Mouse (Mus musculus) embryo, embryonic 11 days (tissue): ENCODE measurements around the gene Glt28d2.
"Not testable (repeated sequence)": the region's sequence is repeated elsewhere in the genome, so short reads cannot be mapped to it uniquely, and the experiment has no call there.

Experiments used
- DNase-seq: peaks from one replicate; pipeline ENCODE4 v3.0.0-alpha.2; 2015

The Glt28d2 gene

DNA sequence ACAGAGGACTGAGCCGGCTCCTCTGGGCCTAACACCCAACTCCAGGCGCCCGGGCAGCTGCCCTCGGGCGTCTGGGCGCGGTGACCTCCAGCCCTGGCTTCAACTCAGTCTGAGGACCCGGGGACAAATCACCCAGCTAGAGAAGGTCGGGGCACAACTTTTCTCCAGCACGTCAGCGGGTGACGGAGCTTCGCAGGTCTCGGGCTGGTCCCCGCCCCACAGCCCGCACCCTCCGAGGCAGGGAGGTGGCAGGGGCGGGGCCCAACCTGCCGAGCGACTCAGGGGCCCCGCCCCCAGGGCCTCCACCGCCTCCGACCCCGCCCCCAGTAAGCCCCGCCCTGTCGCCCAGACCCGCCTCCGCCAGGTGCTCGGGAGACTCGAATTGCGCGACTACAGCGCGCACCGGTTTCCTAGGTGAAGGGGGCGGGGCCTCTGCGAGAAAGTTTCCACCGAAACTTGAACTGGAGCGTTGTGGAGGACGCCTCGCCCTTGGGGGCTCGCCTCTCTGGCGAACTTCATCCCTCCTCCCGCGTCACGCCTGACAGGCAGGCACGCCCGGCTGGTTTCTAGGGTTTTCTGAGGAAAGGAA, at the start of gene Glt28d2, which contains the start of gene Gm37240:
Gene Glt28d2, minus strand, starts transcription at position 278 of the 589 bp plus-strand sequence.
Gene Gm37240, minus strand, starts transcription at position 280 of the 589 bp plus-strand sequence.
- DNase-seq, result peak; percentile 92

DNA sequence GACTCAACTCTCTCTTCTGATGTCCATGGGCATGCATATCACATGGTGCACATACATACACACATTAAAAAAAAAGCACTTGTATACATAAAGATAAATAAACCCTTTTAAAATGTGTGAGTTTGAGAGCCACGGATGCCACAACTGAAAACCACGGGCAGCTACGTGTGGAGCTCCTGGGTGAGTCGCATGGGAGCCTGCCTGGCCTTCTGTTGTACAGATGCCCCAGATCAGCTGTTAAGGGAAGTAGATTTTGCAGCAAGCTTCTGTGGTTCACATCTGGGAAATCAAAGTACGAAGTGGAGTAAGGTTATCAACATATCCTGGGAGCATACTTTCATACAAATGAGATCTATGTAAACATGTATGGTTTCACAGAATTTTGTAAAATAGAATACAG, 46.3 kb upstream of the Glt28d2 start:
- no peak for DNase-seq

DNA sequence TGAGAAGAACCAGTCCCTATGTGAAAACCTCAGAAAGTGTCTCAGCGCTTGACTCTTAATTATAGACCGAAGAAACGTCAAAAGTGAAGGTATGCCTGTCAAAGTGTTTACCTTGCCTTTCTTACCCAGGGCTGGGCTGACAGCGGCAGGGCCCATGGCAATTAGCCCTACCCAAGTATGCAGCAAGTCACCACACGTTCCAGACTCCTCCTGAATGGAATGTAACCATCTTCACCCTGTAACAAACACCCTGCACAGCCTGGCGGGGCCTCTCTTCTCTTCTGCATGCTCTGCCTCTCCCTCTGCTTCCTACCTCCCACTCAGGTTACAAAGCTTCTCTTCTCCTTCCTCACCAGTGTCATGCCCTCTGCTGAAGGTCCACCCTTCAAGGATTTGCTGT, 44.5 kb upstream of the Glt28d2 start:
- no peak for DNase-seq

DNA sequence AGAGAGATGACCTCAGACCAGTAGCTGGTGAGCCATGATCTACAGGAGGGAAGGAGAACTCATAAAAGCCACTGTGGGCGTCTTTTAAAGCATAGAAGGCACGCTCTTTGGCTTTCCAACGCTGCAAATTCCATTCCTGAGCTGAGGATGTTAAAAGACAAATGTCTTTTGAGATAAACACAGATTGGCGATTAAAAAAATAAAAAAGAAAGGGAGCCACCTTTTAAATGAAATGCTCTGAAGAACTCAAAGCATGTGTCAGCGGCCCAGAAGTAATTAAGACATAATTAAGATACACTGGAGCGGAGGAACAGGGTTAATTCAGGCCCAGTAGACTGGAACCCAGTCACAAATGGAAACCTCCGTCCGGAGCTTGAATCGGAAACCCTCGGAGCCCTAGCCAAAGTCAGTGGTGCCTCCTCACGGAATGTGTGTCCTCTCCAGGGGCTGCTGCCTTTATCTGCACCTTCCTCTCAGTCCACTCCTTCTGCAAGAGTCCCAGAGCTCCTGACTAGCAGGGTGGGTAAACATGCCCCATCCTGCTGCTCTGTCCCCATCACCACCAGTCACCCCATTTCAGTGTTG, 43.4 kb upstream of the Glt28d2 start:
- no peak for DNase-seq

DNA sequence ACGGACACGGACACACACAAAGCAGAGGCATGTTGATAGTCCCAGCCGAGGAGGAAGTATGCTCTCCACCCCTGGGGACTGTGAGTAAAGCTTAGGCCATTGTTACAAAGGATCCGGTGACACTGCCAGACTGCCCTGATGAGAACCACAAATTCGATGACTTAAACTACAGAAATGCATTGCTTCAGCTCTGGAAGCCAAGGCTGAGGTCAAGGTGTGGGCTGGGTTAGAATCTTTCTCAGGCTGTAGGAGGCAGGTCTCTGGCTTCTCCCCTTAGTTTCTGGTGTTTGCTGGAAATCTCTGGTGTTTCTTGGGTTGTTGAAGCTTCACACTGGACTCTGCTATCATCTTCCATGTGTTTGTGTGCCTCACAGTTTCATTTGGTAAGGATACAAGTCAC, 42.4 kb upstream of the Glt28d2 start:
- DNase-seq, result no peak

DNA sequence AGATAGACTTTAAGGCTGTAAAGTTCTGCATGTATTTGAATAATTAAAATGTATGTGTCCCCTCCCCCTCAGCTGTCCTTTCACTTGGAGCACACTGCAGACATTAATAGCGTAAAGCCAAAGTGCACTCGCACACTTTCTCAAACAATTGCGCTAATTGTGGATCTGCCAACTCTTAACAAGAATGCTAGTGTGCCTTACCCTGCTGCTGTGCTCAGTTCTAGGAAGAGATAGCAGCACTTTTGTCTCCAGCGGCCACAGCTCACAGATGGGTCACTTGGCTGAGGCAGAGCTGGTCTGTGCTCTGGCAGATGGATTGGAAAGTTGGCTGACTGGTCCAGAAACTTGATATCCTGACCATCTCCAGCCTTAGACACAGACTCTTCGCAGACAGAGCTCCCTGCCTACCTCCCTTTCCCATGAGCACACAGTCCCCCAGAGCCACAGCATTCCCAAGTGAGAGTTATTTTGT, 40.9 kb upstream of the Glt28d2 start:
- no peak for DNase-seq

DNA sequence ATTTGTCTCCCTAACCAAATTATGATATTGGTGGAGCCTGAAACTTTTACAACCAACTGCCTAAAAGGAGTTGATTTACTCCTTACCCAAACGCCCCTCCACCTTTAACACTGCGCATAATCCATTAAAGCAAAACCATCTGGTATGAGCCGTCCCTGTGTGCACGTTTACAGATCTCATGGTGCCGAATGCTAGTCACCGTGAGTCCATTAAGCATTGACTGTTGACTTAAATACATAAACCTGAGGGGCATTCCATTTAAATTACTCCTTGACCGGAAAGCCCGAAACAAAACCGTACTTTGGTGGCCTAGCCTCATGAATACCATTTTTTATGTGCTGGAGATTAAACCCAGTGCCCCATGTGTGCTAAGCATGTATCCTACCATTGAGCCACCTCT, 40.0 kb upstream of the Glt28d2 start:
- DNase-seq, result peak; percentile 32

DNA sequence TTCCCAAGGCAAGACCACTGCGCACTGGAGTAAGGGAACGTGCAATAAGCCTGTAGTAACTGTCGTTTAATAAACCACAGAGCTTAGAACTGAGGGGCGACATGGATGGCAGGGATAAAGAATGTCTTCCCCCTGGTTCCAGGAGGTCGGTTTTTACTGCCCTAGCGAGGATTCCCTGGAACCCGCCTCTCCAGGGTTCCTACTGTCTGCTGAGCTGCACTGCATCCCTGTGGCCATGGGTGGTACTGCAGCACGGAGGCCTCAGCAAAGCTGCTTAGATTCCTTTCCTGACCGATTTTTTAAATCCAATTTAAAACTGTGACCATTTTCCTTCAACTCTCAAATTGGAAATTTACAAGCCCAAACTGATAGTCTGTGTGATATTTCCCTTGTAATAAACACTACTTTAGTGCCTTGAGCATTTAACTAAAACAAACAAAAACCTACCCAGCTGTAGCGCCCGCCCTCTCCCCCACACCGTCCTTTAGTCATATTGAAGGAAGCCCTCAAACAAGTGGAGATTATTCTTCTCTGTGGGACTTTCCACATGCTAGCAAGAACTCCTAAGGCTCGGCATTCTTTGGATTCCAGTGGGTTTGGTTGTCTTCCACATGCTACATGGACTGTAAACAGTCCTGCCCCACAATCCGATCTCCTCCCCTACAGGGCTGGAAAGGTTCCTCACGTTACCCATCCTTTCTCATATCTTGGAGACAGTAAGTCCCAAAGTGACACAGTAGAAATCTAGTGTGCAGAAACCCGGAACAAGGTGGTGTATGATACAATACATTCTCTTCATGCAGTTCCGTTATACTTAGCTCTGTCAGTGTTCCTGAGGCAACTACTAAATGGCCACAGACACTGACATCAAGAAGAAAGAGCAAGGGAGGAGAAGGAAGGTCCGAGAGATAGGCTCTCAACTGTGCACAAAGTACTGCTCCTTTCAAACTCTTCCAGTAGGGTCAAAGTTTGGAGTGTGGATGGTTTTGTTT, 36.9 kb upstream of the Glt28d2 start:
- peak; percentile 87 for DNase-seq

DNA sequence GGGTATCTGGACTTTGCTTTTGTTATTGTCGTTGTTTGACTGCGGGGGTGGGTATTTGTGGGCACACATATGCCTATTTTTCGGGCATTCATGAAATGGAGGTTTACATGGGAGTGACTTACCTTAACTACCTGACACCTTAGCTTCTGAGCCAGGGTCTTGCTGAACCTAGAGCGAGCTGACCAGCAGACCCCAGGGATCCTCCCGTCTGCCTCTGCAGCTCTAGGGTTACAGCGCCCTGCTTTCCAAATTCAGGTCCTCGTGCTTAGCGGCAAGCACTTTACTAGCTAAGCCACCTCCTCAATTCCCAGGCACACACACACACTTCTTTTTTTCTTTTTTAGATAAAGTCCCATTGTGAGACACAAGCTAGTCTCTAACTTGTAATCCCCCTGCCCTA, 36.0 kb upstream of the Glt28d2 start:
- no peak for DNase-seq

DNA sequence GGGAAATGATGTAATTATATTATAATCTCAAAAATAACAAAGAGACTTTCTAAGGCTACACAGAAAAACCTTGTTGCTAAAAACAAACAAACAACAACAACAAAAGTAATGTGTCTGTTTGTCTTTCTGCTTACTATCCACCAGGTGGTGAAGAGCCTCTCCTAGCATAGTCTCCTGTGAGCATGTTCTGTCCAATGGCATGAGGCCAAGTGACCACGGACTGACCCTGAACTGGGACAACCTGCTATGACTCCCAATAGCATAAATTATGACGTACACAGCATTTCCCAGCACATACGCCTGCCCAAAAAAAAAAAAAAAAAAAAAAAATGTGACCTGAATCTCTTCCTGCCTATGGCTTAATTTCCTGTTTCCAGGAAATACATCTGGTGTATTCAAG, 35.0 kb upstream of the Glt28d2 start:
- no peak for DNase-seq

DNA sequence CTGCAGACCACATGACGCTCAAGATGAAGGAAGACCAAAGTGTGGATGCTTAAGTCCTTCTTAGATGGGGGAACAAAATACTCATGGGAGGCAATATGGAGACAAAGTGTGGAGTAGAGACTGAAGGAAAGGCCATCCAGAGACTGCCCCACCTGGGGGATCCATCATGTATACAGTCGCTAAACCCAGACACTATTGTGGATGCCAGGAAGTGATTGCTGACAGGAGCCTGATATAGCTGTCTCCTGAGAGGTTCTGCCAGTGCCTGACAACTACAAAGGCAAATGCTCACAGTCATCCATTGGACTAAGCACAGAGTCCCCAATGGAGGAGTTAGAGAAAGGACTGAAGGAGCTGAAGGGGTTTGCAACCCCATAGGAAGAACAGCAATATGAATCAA, 33.4 kb upstream of the Glt28d2 start:
- DNase-seq, result not testable (repeated sequence)

DNA sequence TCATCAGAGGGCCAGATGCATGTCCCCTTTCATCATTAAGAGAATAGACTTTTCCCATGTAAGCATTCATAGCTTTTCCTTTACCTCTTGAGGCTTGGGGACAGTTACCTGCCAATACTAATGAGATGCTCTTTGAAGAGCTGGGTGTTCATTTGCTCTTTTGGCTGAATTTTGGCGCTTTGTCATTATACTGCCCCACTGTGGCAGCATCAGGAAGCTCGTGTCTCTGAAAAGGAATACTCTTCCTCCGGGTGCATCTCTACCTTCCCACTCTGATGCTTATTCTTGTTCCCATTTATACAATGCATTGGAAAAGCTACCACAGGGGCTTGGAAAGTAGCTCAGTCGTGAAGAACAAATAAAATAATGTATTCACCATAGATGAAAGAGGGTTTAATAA, 30.3 kb upstream of the Glt28d2 start:
- DNase-seq, result peak; percentile 47

DNA sequence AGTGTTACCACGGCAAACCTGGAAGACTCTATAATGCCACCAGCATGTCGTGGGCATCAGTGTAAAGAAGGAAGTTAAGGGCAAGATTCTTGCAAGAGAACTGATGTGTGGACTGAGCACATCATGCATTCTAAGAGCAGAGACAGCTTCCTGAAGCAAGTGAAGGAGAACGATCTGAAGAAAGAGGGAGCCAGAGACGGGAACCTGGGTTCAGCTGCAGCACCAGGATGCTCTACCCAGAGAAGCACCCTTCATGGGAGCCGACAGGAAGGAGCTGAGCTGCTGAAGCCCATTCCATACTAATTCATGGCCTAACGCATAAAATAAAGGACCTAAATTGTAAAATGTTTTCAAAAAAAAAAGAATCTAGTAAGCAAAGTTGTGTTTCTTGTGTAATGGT, 27.5 kb upstream of the Glt28d2 start:
- DNase-seq, result no peak

DNA sequence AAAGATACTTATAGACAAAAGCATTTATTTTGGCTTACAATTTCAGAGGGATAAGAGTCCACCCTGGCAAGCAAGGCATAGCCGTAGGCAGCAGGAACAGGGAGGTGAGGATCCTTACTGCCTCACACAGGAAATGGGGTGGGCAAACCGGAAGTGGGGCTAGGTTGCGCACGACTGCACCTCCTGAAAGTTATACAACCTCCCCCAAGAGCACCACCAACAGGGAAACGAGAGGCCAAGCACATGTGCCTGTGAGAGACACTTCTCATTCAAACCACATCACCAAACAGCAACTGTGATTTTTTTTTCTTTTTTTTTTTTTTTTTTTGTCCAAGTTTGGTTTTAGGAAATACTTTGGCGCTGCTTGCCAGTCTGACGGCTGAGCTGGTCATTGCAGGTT, 19.8 kb upstream of the Glt28d2 start:
- no peak for DNase-seq

DNA sequence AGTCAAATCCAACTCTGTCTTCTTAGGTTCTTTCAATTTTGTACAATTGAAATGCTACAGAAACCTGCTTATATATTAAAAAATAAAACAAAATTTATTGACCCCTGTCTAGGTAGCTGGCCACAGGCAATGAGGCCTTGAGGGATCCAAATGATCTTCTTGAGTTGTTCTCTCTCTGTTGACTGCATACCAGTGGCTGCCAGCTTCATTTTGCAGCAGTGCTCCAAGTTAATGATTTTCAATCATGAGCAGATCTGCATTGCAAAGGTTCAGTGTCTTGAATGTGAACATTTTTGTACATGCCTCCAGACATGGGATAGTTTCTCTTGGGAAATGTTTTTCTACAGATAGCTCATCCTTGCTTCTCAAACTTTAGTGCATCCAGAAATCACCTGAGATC, 17.1 kb upstream of the Glt28d2 start:
- DNase-seq, result no peak

DNA sequence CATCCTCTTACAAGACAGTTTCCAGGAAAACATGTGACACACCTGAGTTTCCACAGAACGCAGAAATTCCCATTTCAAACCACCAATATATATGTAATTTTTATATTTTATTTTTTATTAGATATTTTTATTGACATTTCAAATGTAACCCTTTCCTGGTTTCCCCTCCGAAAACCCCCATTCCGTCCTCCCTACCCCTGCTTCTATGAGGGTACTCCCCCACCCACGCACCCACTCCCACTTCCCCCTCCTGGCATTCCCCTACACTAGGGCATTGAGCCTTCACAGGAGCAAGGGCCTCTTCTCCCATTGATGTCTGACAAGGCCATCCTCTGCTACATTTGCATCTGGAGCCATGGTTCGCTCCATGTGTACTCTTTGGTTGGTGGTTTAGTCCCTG, 7.7 kb upstream of the Glt28d2 start:
- no peak for DNase-seq

DNA sequence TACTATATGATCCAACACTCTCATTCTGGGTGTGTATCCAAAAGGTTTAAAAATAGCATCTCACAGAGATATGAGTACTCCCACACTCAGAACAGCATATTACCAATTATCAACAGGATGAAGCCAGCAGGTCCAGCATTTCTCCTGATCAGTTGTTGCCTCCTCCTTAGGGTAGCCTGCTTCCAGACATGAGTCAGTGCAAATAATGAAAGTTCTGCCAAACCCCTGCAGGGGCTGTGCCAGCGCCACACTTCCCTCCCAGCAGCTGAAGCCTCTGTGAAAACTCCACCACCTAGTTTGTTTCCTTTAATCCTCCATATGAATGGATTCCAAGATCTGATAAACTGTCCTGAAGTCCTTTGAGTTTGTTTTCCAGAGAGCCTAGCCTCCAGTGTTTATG, 4.3 kb upstream of the Glt28d2 start:
- DNase-seq, result no peak

DNA sequence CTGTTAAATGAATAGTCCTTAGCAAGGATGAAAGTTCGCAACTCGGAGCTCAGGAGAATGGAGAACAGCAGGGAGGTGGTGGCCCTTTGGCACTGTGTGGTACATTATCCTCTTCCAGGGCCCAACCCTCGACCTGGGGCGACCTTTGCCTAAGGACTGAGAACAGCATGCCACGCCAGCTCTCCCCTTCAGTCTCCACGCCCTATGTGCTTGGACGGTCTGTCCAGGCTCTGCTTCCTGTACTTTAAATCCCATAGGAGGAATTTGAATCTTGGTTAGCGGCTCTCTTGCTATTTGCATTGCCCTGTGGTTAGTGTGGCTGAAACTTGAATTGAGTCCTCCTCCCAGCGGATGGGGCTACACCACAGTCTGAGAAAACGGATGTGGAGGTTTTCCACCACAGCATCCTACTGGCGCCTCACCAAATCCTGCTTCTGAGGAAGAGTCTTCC, 930 bp upstream of the Glt28d2 start:
- DNase-seq, result peak; percentile 22

DNA sequence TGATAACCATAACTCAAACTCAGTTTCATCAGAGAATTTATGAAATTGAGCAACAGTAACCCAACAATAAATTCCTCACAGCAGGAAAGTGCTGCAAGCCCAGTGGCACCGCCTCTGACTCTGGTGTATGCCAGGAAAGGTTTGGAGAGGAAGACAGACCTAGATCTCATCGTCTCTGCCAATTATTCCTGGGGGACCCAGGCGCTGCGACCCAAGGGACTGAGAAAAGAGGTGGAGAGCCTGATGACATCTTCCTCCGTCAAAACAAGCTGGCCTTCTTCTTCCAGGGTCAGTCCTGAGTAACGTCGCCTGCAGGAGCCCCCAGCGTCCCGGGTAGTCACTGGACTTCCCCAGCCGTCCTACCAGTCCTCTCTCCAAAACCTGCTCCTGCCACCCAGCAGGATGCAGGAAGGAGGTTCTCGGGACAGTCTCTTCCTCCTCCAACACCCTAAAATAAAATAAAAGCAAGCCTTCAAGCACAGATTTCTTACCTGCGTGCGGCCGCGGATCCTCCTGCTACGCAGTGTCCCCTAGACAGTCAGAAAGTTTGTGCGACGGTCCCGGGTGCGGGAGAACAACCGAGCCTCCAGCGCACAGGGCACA, 579 bp downstream of the Glt28d2 start:
- no peak for DNase-seq

DNA sequence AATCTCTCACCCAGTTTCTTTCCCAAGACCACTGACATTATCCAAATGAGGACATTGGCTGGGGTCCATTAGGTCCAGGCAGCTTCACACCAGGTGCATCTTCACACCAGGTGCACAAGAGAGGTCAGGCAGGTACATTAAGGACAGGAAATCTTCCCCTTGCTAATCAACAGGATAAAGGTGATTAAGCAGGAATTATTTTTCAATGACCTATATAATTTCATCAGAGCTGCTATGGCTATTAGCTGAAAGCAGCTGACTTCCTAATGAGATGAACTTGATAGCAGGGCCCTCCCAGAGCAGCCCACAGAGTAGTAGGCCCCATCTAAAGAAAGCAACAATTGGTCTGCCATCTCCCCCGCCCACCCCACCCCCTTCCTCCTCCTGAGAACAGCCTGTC, 1.4 kb downstream of the Glt28d2 start:
- no peak for DNase-seq

DNA sequence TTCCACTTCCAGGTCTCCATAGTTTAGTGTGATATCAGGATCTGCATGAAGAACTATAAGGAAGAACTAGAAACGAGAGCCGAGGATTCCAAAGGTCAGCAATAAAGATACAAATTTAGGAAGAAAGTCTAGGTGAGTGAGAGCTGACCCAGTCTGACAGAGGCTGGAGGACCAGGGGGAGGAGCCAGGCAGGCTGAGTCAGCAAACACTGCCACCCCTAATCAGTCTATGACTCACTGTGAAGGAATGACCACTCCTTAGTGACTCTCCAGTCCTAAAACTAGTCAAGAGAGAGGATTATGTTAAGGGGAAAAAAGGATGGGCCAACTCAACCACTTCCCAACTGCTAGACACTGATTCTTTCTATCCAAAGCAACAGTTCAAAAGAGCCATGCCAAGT, 6.6 kb downstream of the Glt28d2 start:
- no peak for DNase-seq

DNA sequence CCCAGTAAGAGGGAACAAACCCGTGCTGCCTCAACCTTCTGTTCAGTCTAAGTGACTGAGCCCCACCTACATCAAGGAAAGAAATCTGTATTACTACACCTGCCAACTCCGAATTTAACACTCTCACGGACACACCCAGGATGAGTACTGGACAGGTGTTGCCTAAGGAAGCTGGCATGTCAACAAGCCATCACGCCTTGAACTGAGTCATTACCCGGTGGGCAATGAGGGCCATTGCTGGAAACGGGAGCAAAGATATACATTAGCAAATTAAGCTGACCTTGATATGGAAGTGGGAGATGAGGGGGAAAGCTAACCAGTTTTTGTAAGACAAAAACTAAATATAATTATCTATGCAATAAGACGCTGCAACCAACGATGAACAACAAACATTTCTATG, 7.2 kb downstream of the Glt28d2 start:
- DNase-seq, result no peak

DNA sequence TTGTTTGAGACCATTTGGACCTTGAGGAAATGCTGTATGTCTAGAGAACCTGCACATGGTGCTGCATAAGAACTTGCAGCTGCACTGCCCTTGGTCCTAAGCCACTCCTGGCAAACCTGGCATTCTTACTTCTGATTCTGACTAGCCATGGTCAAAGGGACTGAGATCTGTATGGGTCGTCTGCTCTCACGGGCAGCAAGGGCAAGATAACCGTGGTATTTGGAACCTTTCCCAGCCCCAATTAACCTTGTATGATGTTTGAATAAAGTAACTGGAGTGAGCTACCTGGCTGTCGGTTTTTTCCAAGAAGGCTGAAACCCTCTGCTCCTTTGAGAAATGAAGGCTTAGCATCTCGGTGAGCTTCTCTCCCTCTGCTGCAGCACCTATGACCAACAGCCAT, 8.4 kb downstream of the Glt28d2 start:
- no peak for DNase-seq
